Mouse (Mus musculus) kidney, adult 2 months (tissue): ENCODE measurements at regions not wholly inside any gene's neighbourhood (a gene's known extent, or its start where the extent isn't known, plus 50 kb on each side); places are given as distances from the start of the nearest gene placed in this dataset.

Experiments used
- DNase-seq: peaks from one replicate; pipeline ENCODE4 v3.0.0; 2021
- H3K27ac ChIP-seq: fragments of 200-500 bp; 2 replicates; pipeline ENCODE4 v1.5.1; 2012; ENCODE audit warnings: low read depth, low read length, control low read depth, inconsistent platforms; ENCODE audit not compliant: insufficient read depth
- H3K27me3 ChIP-seq: fragments of 200-500 bp; replicated peaks from 2 replicates; pipeline ENCODE4 v1.6.1; 2012; ENCODE audit warnings: mild to moderate bottlenecking, moderate library complexity, low read length, inconsistent platforms; ENCODE audit not compliant: control insufficient read depth, insufficient read depth
- H3K36me3 ChIP-seq: fragments of 200-500 bp; 2 replicates; pipeline ENCODE4 v1.6.1; 2012; ENCODE audit warnings: mild to moderate bottlenecking, moderate library complexity, low read length, inconsistent platforms; ENCODE audit not compliant: control insufficient read depth, insufficient read depth
- H3K4me1 ChIP-seq: fragments of 200-500 bp; 2 replicates; pipeline ENCODE4 v1.6.1; 2011; ENCODE audit warnings: low read length; ENCODE audit not compliant: control insufficient read depth, insufficient read depth
- H3K4me3 ChIP-seq: fragments of 200-500 bp; 2 replicates; pipeline ENCODE4 v1.5.1; 2011; ENCODE audit warnings: mild to moderate bottlenecking, low read depth, low read length, control low read depth; ENCODE audit not compliant: insufficient read depth
- CTCF ChIP-seq: fragments of 200-500 bp; conservative IDR thresholded peaks from 2 replicates; pipeline ENCODE4 v1.5.1; 2011; ENCODE audit warnings: low read depth, mild to moderate bottlenecking, control low read depth, low read length, moderate library complexity, mixed read lengths; ENCODE audit not compliant: insufficient read depth, insufficient read length
- POLR2A ChIP-seq: fragments of 200-500 bp; IDR thresholded peaks from one replicate; pipeline ENCODE4 v1.6.1; 2011; ENCODE audit warnings: low read depth, low read length, control low read depth
- WGBS: fragments of 180-500 bp; shearing (Covaris S2); methylation state at CpG from one replicate; pipeline ENCODE4 v1.1.7; 2018; 5-methylcytosine and 5-hydroxymethylcytosine counted together

DNA sequence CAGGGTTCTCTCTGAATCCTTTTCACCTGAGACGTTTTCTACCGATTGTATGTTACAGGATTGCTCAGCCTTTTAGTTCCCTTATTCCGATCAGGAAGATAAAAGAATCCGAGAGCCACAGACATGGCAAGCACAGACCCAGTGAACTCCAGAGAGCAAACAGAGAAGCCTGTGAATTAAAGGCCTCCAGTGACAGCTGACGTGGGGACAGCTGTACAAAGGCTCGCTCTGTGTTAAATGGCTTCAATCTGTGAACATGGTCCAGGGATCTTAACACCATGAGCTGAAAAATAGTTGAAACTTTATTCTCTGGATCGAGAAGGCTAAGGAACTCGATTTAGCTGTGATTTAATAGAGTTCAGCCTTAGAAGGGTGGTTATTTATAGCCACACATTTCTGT is 75.4 kb upstream of the Smad1 start:
- no peaks in the 10 kb centered on the region; the same call in 1 of the 2 replicates for H3K27me3 ChIP-seq
- WGBS = 64% methylated on average over 8 of the region's 8 CpGs
- H3K36me3 ChIP-seq = no peaks in the 10 kb centered on the region
- no peak overlapping the region for H3K27ac ChIP-seq
- DNase-seq = no peak
- H3K4me3 ChIP-seq = no peak overlapping the region
- TF ChIP-seq POLR2A (no peak), CTCF (no peak)
- H3K4me1 ChIP-seq = no peaks in the 10 kb centered on the region

DNA sequence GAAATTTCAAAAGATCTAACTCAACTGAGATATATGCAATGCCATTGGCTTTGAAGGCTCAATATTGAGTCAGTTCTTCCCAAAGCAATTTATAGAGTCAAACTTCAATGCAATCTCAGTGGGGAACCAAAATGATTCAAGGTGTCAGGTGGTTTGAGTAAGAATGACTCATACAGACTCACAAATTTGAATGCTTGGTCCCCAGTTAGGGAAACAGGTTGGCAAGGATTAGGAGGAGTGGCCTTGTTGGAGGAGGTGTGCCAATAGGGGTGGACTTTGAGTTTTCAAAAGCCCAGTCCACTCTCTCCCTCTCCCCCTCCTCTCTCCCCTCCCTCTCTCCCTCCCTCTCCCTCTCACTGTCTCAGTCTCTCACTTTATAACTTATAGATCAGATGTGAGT is 52.8 kb upstream of the Smad1 start:
- Histone ChIP-seq H3K4me3 (no peak overlapping the region), H3K36me3 (no peaks in the 10 kb centered on the region), H3K27me3 (no peaks in the 10 kb centered on the region; the same call in 1 of the 2 replicates), H3K4me1 (no peaks in the 10 kb centered on the region), H3K27ac (no peak overlapping the region)
- TF ChIP-seq POLR2A (no peak), CTCF (no peak)
- no peak for DNase-seq

DNA sequence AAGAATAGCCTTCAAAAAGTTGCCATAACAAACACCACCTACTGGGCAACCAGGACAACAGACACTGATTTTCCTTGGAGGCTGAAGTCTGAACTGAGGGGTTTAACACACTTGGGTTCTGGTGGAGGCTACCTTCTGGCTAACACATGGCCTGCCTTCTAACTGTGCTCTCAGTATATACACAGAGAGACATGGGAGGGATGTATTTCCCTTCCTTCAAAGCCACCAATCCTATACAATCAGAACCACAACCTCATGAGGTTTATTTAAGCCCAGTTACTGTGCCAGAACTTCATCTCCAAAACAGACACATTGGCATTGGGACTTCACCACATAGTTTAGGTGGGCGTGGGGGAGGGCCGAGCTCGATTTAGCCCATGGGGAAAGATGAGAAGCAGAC is 50.1 kb upstream of the Smad1 start:
- Histone ChIP-seq H3K4me3 (no peak overlapping the region), H3K36me3 (no peaks in the 10 kb centered on the region), H3K27me3 (no peaks in the 10 kb centered on the region; the same call in 1 of the 2 replicates), H3K27ac (no peak overlapping the region), H3K4me1 (no peaks in the 10 kb centered on the region)
- WGBS = 69% methylated on average over 3 of the region's 3 CpGs
- no peak for TF ChIP-seq POLR2A
- no peak for TF ChIP-seq CTCF
- DNase-seq = no peak
